Mouse (Mus musculus): ENCODE measurements around the gene Lgi4.

The Lgi4 gene

DNA sequence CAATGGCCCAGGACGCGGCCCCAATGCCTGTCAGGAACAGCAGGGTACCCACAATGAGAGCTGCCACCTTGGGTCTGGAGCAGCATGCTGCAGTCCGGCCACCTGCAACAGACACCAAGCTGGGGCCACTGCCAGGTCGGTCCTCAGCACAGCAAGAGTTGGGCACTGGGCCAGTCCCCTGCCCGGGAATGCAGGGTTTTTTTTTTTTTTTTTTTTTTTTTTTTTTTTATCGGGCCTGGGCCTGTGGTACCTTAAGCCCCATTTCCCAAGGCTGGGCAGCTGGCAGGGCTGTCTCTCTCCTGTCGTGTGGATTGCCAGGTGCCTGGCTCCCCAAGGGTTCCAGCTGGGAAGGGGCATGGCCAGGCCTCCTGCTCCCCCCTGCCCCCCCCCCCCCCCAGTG, 49.9 kb downstream of the Lgi4 start:
- DNase-seq = peak; percentile 62 to 74

DNA sequence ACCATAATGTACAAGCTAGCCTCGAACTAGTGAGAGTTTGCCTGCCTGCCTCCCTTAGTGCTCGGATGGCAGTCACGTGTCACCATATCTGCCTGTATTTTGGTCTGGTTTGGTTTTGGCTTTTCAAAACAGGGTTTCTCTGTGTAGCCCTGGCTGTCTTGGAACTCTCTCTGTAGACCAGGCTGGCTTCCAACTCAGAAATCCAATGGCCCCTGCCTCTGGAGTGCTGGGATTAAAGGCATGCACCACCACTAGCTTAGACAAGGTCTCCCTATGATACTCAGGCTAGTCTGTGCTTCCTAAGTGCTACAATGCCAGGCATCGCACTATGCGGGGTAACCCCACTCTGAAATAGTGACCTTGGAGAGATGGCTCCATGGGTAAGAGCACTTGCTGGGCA, 50.7 kb downstream of the Lgi4 start:
- no peak for DNase-seq

DNA sequence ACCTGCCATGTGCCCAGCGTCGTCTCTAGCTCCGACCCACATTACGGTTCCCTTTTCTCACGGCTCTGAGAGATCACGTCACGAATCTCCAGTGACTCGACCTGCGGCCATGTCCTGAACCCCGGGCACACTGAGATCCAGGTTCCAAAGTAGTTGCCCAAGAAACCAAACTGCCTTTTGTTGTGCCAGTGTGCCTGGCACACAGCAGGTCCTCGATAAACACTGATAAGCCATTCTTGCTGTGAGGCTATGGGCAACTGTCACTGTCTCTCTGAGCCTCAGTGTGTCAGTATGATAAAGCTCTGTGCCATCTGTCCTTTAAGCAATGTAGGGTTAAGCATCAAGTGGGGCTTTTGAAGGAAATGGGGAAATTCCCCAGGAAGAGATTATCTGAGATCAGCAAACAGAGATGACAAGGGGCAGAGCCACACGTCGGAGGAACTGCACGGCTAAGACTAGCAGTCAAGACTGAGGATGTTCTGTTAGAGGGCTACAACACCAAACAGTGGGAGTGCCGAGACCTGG, 51.8 kb downstream of the Lgi4 start:
- DNase-seq = peak in 1 of 2 experiments; percentile 47

DNA sequence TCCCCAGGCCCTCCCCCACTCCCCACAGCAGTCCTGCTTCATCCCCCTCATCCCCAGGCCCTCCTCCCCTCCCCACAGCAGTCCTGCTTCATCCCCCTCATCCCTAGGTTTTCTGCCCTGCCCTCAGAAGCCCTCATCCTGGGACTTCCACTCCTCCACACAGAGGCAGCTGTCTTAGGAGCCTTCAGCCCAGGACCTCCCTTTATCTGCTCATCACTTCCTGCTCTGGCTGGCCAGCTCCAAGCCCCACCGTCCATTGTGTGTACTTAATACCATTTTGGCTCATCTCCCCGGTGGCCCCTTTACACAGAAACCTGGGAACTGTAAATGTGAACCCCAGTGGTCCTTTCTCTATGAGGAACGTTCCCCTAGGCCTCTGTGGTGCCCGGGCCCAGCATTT, 52.9 kb downstream of the Lgi4 start:
- DNase-seq = peak in 1 of 2 experiments; percentile 31

DNA sequence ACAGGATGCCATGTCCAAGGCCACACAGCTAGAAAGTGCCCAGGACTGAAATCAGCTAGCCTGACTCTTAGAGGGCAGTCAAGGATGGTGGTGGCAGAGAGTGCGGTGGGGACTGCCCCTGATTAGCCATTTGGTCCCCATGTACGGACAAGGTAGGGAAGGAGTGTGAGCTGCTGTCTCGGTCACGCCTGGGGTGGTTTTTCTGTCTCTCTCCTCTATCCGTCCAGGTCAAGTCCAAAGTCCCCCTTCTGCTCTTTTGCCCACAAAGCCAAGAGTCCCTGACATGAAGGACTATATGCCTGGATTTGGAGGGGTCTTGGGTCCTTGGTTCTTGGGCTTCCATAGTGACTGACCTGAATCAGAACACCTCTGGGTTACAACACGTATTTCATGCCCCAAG, 54.7 kb downstream of the Lgi4 start:
- peak in 1 of 2 experiments; percentile 45 for DNase-seq

DNA sequence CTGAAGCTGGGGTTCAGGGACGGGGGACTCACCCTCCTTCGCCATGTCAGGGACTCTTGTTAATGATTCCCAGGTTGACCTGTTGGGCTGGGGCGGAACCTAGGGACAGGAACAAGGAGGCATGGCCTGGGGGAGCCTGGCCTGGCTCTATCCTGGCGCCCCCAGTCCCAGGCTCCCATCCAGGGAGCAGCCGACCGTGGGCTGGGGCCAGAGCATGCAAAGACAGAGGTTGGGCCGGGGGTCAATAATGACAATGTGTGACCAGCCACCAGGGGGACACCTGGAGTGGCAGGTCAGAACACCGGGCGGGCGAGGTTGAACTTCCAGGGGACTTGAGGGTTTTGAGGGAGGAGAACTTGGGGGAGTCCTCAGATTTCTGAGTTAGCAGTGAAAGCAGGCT, 55.5 kb downstream of the Lgi4 start:
- peak; percentile 36 to 65 for DNase-seq

DNA sequence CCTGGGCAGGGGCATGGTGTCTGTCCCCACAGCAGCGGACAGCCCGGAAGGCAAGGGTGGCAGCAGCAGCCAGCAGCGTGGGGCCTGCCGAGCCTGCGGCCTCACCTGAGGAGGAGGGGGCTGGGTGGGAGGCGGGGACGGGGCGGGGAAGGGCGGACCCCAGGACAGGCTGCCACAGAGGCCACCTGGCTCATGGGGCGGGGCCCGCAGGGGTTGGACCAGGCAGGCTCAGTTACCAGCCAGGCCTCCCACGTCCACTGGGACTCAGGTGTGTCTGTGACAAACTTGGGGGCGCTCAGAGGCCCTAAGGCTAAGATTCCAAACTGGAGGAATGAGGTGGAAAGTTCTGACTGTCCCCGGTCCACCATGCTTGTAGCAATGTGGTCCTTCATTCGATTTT, 56.0 kb downstream of the Lgi4 start, which contains the start of gene Hpn:
Hpn (minus strand) TSS at position 109 of the 400 bp plus-strand sequence.
- peak; percentile 71 to 86 for DNase-seq

DNA sequence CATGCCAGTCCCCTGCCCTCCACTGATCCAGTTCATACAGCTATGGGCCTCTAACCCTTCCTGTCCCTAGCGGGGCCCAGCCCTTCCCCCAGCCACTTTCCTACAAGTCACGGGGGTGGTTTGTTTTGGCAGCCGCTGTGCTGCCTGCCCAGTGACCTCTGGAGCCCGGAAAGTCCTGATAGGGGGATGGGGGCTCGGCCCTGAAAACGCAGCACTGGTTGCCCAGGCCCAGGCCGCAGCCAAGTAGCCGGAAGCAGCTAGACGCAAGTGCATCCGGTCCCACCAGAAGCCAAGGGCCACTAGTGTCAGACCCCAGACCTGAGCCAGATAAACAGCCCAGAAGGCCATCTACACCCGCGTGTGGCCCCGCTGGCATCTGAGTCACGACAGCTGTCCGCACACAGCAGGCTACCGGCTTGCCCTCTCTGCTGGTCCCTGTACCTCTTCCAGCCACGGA, 56.5 kb downstream of the Lgi4 start:
- peak; percentile 74 to 86 for DNase-seq

DNA sequence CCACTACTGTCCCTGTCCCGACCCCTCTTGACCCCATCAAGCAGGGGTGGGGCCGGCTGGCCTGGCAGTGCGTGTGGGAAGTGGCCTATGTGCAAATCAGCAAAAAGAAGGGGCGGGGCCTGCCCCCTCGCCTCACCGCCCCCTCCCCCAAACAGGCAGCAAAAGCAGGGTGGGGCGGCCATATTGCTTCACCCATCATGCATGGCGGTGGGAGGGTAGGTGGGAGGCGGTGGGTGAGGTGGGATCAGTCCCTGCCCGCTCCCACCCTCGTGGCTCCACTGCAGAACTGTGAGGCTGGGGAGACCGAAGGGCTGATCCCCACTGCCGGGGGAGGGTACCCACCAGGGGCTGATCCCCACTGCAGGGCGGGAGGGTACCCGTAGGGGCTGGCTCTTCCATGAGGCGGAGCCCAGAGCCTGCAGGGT, 57.6 kb downstream of the Lgi4 start:
- peak in 1 of 2 experiments; percentile 45 for DNase-seq

DNA sequence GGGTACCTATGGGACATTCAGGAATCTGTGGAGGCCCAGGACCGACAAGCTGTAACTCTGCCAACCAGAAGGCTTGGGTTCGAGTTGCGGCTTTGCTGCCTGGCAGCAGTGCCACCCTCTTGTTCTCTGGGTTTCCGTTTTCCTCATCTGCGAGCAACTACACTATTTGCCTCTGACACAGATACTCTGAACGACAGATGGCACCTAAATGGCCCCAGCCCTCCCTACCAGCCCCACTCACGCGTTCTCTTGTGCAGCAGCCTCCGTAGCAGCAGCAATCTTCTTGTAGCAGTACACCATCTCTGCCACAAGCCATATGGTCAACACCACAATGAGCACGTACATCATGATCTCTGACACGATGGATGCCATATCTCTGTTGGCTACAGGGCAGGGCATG, 58.3 kb downstream of the Lgi4 start:
- no peak for DNase-seq

DNA sequence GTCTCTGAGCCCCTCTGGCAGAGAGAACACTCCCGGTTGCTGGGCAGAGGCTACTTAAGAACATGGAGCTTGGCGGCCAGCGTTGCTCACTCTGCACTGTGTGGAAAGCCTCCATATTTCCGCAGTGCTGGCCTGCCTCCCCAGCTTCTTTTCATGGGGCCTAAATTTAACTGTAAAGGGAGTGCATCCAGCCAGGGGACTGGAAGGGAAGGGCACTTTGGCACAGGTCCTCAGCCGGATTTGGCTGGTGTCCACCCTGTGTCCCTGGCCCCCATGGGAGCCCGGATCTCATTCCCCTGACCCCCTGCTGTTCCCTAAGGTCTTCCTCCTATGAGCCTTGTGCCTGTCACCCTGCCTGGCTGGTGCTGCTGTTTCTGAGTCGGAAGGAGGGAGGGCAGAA, 59.3 kb downstream of the Lgi4 start:
- DNase-seq = peak in 1 of 2 experiments; percentile 13

DNA sequence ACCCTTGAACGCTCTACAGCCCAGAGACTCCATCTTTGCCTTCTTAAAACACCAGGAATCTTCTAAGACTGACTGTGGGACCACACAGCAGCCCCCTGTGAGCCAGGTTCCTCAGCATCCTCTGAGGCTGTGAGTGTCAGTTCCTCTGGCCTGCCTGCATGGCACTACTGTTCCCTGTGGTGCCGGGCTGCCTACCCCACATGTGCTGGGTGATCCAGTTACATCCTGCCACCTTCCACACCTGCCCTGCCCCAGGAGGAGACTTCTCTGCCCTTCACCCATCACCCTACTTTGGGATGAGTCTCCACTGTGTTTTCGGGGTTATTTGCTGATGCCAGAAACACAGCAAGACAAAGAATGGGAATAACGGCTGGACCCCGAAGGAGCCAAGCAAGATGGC, 60.4 kb downstream of the Lgi4 start:
- no peak for DNase-seq

All from kidney, postnatal 4 days (tissue).